Mouse (Mus musculus): Measurements from ENCODE around the gene Spcs2. TPM values are rescaled to one million over a fixed set of nuclear protein-coding genes. Genes with fewer than 3 reads are reported as not detected.

Gene Spcs2
- 129 and 145 TPM in 2 replicates for total RNA-seq (2021)
- long read RNA-seq, experiment 1, transcript Spcs2-201 (5 exons, 2,909 nt): major isoform, 365 of 376 reads
- long read RNA-seq, experiment 1, partial matches to known transcripts: 1 of 376 reads
- long read RNA-seq, experiment 1, other reads (novel, unspliced or antisense): 5 of 376 reads
- long read RNA-seq, experiment 2, transcript Spcs2-201 (5 exons, 2,909 nt): major isoform, 213 of 218 reads
- long read RNA-seq, experiment 2, partial matches to known transcripts: 2 of 218 reads
- long read RNA-seq, experiment 2, other reads (novel, unspliced or antisense): 3 of 218 reads

- DNase-seq: no peak
Measured at GRCm38 (mm10) chr7:99863362-99863761, at the start of gene Spcs2. Spcs2 (minus strand) TSS chr7:99863462.

- no peak for DNase-seq
Measured at GRCm38 (mm10) chr7:99911038-99911437, 47.8 kb upstream of the Spcs2 start.

- DNase-seq: no peak
Measured at GRCm38 (mm10) chr7:99907463-99907862, 44.2 kb upstream of the Spcs2 start.

- DNase-seq: no peak
Measured at GRCm38 (mm10) chr7:99906346-99906745, 43.1 kb upstream of the Spcs2 start.

- DNase-seq: no peak
Measured at GRCm38 (mm10) chr7:99904421-99905005, 41.3 kb upstream of the Spcs2 start.

DNA sequence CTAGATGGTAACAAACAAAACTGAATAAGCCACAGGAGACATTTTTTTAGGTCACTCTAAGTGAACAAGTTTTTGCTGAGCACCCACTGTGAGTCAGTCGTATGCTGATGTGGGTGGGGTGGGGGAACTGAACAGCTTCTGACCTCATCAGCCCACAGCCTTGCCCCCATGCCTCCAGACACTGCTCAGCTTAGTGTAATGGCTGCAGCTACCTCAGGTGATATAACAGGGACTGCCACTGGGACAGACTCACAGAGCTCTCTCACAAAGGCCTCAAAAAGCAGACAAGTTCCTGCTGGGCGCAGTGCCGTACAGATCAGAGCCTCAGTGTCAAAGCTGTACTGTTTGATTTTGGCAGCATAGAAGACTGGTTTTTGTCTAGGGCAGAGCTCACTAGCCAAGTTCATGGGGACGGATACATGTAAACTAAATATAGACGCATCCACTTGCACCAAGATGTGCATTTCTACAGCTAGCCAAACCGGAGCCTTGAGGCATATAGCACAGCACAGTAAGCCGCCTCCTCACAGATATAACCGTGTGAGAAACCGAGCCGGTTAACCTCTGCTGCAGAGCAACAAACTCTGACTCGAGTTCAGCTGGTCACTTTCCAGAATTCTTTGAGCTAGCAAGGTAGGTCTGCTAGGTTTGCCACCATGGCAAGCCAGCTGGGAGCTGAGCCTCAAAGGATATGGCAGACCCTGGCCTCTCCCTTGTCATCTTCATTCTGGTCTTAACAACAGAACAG lies 39.8 kb upstream of the Spcs2 start:
- DNase-seq: no peak

DNA sequence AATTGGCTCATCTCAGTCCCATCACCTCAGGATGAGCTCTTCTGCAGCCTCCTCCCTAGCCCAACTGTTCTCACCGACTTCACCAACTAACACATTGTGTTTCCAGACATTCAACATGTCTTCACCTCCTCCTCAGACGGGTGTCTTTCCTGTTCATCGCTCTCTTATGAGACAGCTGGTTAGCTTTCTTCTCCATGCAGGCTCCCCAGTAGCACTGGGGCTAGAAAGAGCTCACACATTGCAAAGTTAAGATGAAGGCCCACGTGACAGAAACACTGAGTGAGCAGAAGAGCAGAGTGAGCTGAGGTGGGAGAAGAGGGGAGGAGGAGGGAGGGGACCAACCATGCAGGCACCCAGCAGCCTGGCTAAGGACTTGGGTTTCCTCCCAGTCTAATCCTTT lies 38.9 kb upstream of the Spcs2 start:
- no peak for DNase-seq

- no peak for DNase-seq
Measured at GRCm38 (mm10) chr7:99896905-99897304, 33.6 kb upstream of the Spcs2 start.

DNA sequence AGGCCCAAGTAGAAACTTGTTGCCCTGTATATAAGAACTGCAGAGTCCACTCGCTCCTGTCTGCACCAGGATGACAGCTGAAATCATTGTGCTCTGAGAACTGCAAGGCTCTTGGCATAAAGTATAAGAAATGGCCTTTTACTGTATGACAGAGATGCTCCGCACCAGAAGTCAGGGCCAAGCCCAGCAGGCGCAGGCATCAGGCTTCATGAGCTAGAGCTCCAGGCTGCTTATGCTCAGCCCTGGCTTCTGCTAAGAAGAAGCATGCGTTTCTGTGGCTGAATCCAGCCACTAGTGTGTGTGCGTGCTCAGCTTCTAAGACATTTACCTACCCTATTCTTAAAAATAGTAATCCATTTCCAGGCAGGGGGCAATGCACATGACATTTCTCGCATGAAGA lies 31.2 kb upstream of the Spcs2 start:
- peak; percentile 61 for DNase-seq

DNA sequence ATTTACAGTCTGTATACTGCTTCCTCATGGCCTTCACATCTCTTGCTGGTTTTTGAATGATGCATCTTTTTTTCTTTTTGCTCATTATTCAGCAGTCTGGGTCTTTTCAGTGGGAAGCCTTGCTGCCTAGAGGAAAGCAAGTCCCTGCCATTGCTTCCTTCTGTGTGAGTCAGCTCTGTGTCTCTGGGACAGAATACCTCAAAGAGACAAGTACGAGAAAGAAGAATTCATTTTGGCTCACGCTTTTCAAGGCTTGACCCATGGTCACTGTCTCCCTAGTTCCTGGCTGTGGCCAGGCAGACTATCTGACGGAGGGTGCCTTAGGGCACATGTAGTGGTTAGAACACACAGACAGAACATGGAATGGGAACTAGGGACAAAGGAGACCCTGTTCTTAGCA lies 30.7 kb upstream of the Spcs2 start:
- DNase-seq: peak; percentile 40

GRCm38 (mm10) chr7:99892351-99892750 lies 29.1 kb upstream of the Spcs2 start:
- peak; percentile 58 for DNase-seq

GRCm38 (mm10) chr7:99891471-99891870 lies 28.2 kb upstream of the Spcs2 start:
- DNase-seq: peak; percentile 63

DNA sequence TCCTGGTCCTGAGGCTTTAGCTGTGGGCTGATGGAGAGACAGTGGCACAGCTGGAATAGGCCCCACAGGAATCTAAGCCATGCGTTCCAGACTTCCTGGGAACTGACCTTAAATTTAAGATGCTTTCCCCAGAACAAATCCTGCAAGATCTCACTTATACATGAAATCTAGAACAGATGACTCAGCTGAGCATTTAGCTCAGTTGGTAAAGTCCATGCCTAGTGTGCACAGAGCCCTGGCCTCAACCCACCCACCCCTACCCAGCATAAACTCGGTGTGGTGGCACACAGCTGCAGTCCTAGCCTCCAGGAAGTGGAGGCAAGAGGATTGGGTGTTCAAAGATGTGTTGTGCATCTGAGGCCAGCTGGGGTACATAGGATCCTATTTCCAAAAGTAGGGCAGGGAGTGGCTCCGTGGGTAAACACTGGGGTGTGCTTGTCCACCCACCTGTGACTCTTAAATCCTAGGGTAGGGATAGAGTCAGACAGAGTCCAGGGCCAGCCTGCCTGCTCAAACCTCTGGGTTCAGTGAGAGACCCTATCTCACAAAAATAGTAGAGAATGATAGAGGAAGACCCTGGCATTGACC lies 27.0 kb upstream of the Spcs2 start:
- DNase-seq: no peak

DNA sequence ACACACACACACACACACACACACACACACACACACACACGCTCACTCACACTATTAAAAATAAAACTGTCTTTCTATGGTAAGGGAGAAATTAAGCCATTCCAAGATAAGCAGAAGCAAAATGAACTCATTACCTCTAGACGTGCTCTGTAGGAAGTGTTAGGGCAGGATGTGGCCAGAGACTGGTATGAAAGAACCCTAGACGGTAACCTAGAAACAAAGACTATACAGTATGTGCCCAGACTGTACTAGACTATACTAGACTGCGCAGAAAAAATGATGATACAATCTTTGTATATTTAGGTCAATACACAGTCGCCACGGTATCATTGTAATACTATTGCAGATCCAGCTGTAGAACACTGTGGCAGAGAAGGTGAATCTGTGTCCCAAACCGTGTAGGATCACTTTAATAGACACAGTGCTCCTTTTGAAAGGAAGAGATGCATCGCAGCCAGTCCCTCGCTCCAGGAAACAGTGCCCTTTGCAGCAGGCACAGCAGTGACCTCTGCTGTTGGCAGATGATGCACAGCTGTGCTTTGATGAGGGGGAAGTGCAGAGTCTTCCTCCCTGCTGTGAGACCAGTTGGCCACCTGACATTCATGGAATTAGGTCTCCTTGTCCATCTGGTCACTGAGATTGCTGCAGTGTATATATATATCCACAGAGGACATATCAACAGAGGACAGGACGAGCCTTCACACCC lies 26.1 kb upstream of the Spcs2 start:
- DNase-seq: peak; percentile 35

DNA sequence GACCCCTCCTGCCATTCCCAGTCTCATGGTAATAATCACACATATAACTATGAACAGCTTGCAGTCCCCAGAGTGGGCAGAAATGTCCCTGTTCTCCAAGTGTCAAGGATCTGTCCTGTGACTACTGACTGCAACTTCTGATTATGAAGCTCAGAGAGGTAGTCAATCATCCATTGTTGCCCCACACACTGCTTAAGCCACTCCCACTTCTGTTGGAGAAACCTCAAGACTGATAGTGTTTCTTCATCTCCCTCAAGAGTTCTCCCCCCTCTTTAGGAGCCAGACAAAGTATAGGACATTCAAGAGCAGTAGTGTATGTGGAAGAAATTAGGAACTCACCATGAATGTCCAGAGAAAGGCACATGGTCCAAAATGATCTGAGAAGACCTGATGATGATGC lies 24.5 kb upstream of the Spcs2 start:
- no peak for DNase-seq

DNA sequence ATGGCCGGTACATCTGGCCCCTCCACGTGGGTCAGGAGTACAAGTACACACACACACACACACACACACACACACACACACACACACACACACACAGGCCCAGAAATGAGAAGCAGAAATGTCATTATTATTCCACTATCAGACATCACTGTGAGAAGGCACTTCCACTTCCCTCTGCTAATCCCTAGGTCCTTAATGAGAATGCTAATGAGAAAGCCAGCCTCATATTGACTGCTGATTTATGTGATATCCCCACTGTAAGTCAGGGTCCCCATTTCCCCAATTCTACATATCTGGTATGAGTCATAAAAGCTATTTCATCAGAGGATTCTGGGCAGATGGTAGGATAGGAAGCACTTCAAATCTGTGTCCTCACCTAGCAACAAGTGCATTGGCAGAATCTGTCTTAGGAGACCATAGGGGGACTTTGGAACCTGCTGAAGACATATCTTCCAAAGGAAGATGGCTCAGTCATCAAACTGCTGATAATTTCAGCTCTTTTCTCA lies 24.0 kb upstream of the Spcs2 start:
- DNase-seq: no peak

- no peak for DNase-seq
Measured at GRCm38 (mm10) chr7:99878254-99878653, 15.0 kb upstream of the Spcs2 start.

GRCm38 (mm10) chr7:99876345-99876744 lies 13.1 kb upstream of the Spcs2 start:
- peak; percentile 91 for DNase-seq

GRCm38 (mm10) chr7:99875891-99876290 lies 12.6 kb upstream of the Spcs2 start:
- DNase-seq: no peak

DNA sequence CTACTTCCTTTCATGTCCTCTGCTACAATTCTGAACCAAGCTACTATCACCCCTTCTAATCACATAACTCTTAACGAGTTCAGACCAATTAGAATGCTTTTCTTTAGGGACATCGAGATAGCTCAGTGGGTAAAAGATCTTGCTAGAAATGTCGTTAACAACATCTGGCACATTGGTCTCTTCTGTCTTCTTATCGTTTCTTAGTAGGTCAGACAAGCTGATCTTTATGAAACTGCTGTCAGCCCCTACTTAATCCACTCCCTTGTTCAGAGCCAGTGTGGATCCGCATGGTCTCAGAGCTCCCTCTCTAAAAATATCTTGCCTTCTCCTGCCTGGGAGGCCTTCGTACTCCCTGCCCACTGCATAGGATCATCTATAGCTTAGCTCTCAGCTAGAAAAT lies 10.7 kb upstream of the Spcs2 start:
- DNase-seq: no peak

GRCm38 (mm10) chr7:99869296-99869695 lies 6.0 kb upstream of the Spcs2 start:
- no peak for DNase-seq

DNA sequence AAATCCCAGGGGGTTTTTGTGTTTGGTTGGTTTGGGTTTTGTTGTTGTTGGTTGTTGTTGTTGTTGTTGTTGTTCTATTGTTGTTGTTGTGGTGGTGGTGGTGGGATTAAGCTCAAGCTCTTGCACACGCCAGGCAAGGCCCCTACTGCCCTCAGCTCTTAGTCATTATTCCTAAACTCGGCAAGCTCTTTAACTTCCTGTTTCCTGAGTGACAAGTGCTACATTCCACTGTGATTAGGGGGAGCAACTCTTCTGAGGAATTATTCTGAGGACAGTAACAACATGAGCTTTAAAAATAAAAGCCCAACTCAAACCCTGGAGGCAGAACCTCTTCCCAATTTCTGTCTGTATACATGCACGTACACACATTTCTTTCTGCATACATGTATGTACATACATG lies 2.0 kb upstream of the Spcs2 start:
- no peak for DNase-seq

All from adrenal gland, postnatal 14 days (tissue).